Mouse (Mus musculus): Measurements from ENCODE around the gene Cfap54.

- TF ChIP-seq GATA1 (IDR thresholded peaks at IDR 0.05; ENCODE audit: borderline replicate concordance, low read length) (no peak), FLI1 (IDR thresholded peaks at IDR 0.05; ENCODE audit: low read length) (no peak)
Measured at GRCm38 (mm10) chr10:92992526-92992925, 88.9 kb downstream of the Cfap54 start.

All from megakaryocyte, embryonic 14.5 days (primary cell).